Mouse (Mus musculus) forebrain, postnatal 0 days (tissue): ENCODE results near the gene Rb1. TPM values are rescaled to one million over a fixed set of nuclear protein-coding genes. Genes with fewer than 3 reads are reported as not detected.
A peak's percentile ranks its signal among the peaks of the same experiment; 100 is the strongest.

Experiments used
- ATAC-seq: fragments of 200-750 bp; cut with Nextera tagmentation; 2 replicates; pipeline ENCODE4 v1.8.0; 2017; ENCODE audit warnings: mild to moderate bottlenecking, moderate library complexity
- DNase-seq: peaks from one replicate; pipeline ENCODE4 v3.0.0-alpha.2; 2015
- H3K27ac ChIP-seq: fragments of 300-500 bp; sonication (generic); 2 replicates; pipeline ENCODE4 v1.5.1; 2014; ENCODE audit warnings: low read depth, mild to moderate bottlenecking, antibody characterized with exemption, low read length, moderate library complexity, mixed read lengths
- H3K27me3 ChIP-seq: fragments of 300-500 bp; sonication (generic); 2 replicates; pipeline ENCODE4 v1.6.1; 2014; ENCODE audit warnings: mild to moderate bottlenecking, low read length, mixed read lengths; ENCODE audit not compliant: insufficient read depth
- H3K36me3 ChIP-seq: fragments of 300-500 bp; sonication (generic); 2 replicates; pipeline ENCODE4 v1.6.1; 2014; ENCODE audit warnings: mild to moderate bottlenecking, moderate library complexity; ENCODE audit not compliant: insufficient read depth
- H3K4me1 ChIP-seq: fragments of 300-500 bp; sonication (generic); 2 replicates; pipeline ENCODE4 v1.6.1; 2014; ENCODE audit warnings: antibody characterized with exemption; ENCODE audit not compliant: insufficient read depth
- H3K4me2 ChIP-seq: fragments of 300-500 bp; sonication (generic); 2 replicates; pipeline ENCODE4 v1.6.1; 2014; ENCODE audit warnings: low read depth, mild to moderate bottlenecking, moderate library complexity
- H3K4me3 ChIP-seq: fragments of 300-500 bp; sonication (generic); 2 replicates; pipeline ENCODE4 v1.5.1; 2014; ENCODE audit warnings: low read depth, low read length, mixed read lengths
- H3K9ac ChIP-seq: fragments of 300-500 bp; sonication (generic); 2 replicates; pipeline ENCODE4 v1.6.1; 2014; ENCODE audit warnings: mild to moderate bottlenecking
- H3K9me3 ChIP-seq: fragments of 300-500 bp; sonication (generic); 2 replicates; pipeline ENCODE4 v1.6.1; 2016; ENCODE audit warnings: low read length
- CTCF ChIP-seq: sonication (generic); IDR thresholded peaks from 2 replicates; pipeline ENCODE4 v1.5.1; 2016; ENCODE audit warnings: antibody characterized with exemption, control low read depth, low read depth
- WGBS: fragments of 180-500 bp; shearing (Covaris S2); extraction: QIAGEN DNeasy Blood & Tissue Kit; methylation state at CpG from one replicate; pipeline ENCODE4 v1.1.7; 2014; 5-methylcytosine and 5-hydroxymethylcytosine counted together
- polyA plus RNA-seq: library from polyadenylated mRNA; unstranded; fragments of >200 nt; fragmentation: Nextera tagmentation; extraction: Ambion mirVana; gene quantifications from 2 replicates; pipeline ENCODE4 v1.2.1, GENCODE M21; 2015
- total RNA-seq: library from RNA; depleted of rRNA; stranded (reverse); fragments of >200 nt; gene quantifications from 2 replicates; pipeline ENCODE4 v1.2.3, GENCODE M21; 2014

Rb1 gene
- total and polyA plus RNA-seq, 2 experiments from 2014 or later = 20.6 to 37.9 TPM

DNA sequence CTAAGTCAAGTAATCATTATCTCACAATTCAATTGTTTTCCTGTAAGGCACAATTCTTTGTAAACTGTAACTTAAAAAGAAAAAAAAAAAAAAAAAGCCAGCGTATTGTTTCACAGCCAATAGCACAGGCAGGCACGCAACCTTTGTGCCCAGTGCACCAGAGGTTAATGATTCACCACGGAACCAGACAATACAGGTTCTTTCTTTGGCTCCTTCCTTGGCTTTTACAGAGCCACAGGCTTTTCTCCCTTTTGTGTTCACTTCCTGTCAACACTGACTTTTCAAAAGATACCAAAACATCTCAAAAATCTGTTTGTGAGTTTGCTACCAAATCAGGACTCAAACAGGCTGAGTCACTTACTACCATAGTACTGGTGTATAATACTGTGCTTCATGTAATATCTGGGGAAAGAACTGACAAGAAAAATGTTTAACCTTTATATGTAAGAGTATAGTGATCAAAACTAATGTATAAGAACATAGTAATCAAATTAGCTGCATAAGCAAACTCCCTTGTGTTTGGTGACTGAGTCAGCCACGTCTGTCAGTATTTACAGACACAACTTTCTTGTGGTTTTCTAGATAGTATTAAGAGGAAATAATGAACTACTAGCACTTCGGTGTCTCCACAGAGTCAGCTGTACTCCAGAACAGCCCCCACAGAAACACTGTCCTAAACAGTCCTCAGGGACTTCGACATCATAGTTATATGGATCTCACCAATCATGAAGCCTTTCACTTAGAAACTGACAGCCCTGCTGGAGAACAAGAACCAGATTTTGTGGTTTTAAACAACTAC lies 72.0 kb downstream of the Rb1 start:
- H3K9ac ChIP-seq = no peak overlapping the region
- H3K4me1 ChIP-seq = no peaks in the 10 kb centered on the region
- WGBS = 57% methylated on average over 6 of the region's 6 CpGs
- H3K4me2 ChIP-seq = no peak overlapping the region
- no peak overlapping the region for H3K27ac ChIP-seq
- H3K36me3 ChIP-seq = no peaks in the 10 kb centered on the region
- H3K9me3 ChIP-seq = no peaks in the 10 kb centered on the region
- H3K27me3 ChIP-seq = no peaks in the 10 kb centered on the region
- DNase-seq (no peak), ATAC-seq (no peak)
- no peak overlapping the region for H3K4me3 ChIP-seq
- no peak for TF ChIP-seq CTCF

DNA sequence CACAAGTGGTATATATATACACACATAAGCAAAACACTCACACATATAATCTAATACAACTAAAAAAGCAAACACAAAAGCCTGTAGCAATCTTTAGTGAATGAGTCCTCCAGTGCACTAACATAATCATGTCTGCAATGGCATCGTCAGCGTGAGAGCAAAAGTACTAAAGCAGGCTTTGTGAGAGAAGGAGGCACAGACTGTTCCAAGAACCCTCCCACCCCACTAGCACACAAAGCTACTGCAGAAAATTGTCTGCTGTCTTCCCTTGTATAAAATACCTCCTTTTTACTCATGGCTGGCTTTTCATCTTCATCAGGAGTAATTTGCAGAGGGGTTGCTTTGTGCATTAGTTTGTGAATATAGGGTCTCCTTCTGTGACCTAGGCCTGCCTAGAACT lies 73.3 kb downstream of the Rb1 start:
- TF ChIP-seq CTCF = no peak
- Histone ChIP-seq H3K9ac (no peak overlapping the region), H3K4me1 (no peaks in the 10 kb centered on the region), H3K36me3 (no peaks in the 10 kb centered on the region), H3K9me3 (no peaks in the 10 kb centered on the region), H3K4me3 (no peak overlapping the region), H3K27ac (no peak overlapping the region), H3K27me3 (no peaks in the 10 kb centered on the region), H3K4me2 (no peak overlapping the region)
- 45% methylated on average over 2 of the region's 2 CpGs for WGBS
- DNase-seq (no peak), ATAC-seq (no peak)

DNA sequence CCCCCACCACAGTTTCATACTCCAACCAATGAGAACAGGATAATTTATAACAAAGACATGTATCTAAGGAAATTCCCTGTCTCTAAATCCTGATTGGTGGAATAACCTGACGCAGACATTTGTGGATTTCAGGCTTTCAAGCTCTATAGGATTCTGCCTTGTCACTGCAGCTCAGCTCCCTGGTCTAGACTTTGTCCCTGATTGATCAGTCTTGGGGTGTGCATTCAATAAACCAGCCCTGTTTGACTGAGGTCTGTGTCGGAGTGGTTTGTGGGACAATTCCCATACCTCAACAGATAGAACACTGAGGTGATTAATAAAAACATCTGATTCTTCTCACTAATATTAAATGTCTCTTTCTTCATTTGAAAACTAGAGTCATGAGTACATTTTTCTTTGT lies 75.6 kb downstream of the Rb1 start:
- ATAC-seq (no peak), DNase-seq (no peak)
- Histone ChIP-seq H3K9me3 (no peaks in the 10 kb centered on the region), H3K27me3 (no peaks in the 10 kb centered on the region), H3K4me1 (no peaks in the 10 kb centered on the region), H3K4me2 (no peak overlapping the region), H3K27ac (no peak overlapping the region), H3K36me3 (no peaks in the 10 kb centered on the region), H3K4me3 (no peak overlapping the region), H3K9ac (no peak overlapping the region)
- TF ChIP-seq CTCF = no peak
- WGBS = 95% methylated on average over 2 of the region's 2 CpGs

DNA sequence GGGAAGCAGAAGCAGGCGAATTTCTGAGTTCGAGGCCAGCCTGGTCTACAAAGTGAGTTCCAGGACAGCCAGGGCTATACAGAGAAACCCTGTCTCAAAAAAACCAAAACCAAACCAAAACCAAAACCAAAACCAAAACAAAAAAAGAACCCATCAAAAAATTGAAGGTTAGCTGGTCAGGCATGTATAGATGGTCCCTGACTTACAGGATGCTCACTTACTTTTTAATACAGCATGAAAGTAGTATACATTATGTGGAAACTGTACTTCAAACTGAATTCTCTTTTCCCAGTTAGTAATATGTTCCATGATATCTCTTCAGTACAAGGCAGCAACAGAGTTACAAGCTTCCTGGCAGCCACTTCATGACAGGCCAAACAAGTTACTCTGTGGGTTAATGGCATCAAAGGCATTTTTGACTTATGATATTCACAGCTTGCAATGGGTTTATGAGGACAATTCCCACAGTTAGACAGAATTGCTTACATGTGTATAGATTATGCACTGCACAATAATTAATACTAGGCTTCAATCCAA lies 81.5 kb downstream of the Rb1 start:
- Histone ChIP-seq H3K4me3 (no peak overlapping the region), H3K4me2 (no peak overlapping the region), H3K9ac (no peak overlapping the region), H3K9me3 (no peaks in the 10 kb centered on the region), H3K27me3 (no peaks in the 10 kb centered on the region), H3K36me3 (no peaks in the 10 kb centered on the region), H3K4me1 (no peaks in the 10 kb centered on the region), H3K27ac (no peak overlapping the region)
- ATAC-seq = no peak
- WGBS = 94% methylated on average over 2 of the region's 2 CpGs
- no peak for TF ChIP-seq CTCF
- DNase-seq = no peak

DNA sequence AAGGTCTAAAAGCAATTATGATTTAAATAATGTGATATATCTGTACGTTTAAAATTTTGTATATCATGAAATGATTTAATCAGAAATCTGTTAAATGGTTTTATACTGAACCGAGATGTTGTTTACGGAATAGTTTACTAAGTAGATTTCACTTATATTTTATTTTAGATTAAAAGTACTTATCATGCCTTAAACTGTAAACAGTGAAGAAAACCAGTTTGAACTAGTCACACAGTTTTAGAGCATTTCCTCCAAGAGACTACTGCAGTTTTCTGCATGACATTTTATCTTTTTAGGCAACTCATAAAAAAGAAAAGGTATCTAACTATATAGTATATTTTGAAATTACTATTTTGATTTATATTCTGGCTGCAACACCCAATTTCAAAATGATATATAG lies 85.8 kb downstream of the Rb1 start:
- Histone ChIP-seq H3K4me2 (no peak overlapping the region), H3K36me3 (no peaks in the 10 kb centered on the region), H3K4me1 (peaks cover 6% of the 10 kb centered on the region; the same call in 1 of the 2 replicates), H3K27ac (no peak overlapping the region), H3K4me3 (no peak overlapping the region), H3K9ac (no peak overlapping the region), H3K9me3 (no peaks in the 10 kb centered on the region), H3K27me3 (no peaks in the 10 kb centered on the region)
- DNase-seq = no peak
- TF ChIP-seq CTCF = no peak
- WGBS = 47% methylated on average over 3 of the region's 3 CpGs
- no peak for ATAC-seq

DNA sequence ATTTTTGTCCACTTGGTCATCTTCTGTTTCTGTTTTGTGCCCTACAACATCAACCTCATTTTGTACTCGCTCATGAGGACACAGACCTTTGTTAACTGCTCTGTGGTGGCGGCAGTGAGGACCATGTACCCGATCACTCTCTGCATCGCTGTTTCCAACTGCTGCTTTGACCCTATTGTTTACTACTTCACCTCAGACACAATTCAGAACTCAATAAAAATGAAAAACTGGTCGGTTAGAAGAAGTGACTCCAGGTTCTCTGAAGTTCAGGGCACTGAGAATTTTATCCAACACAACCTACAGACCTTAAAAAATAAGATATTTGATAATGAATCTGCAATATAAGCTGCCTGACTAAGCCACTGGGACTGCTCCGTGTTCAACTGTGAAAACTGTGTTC lies 86.3 kb downstream of the Rb1 start:
- ATAC-seq (no peak), DNase-seq (peak; percentile 26)
- Histone ChIP-seq H3K9ac (peak overlapping the region; percentile 42), H3K4me3 (peak overlapping the region; percentile 36), H3K27ac (no peak overlapping the region), H3K9me3 (no peaks in the 10 kb centered on the region), H3K36me3 (no peaks in the 10 kb centered on the region), H3K4me1 (peaks cover 6% of the 10 kb centered on the region; the same call in 1 of the 2 replicates), H3K4me2 (peak overlapping the region; percentile 51), H3K27me3 (no peaks in the 10 kb centered on the region)
- 5% methylated on average over 6 of the region's 6 CpGs for WGBS
- TF ChIP-seq CTCF = no peak

DNA sequence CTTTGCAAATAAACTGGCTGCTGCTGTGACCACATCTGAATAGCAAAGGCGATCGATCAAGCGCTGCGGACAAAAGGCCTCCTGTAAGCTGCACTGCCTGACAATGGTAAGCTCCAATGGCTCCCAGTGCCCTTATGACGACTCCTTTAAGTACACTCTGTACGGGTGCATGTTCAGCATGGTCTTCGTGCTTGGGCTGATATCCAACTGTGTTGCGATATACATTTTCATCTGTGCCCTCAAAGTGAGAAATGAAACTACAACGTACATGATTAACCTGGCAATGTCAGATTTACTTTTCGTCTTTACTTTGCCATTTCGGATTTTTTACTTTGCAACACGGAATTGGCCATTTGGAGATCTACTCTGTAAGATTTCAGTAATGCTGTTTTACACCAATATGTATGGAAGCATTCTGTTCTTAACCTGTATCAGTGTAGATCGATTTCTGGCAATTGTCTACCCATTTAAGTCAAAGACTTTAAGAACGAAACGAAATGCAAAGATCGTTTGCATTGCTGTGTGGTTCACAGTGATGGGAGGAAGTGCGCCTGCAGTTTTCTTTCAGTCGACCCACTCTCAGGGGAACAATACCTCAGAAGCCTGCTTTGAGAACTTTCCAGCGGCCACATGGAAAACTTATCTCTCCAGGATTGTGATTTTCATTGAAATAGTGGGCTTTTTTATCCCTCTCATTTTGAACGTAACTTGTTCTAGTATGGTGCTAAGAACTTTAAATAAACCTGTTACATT lies 86.9 kb downstream of the Rb1 start:
- H3K4me3 ChIP-seq = peak overlapping the region; percentile 36
- 4% methylated on average over 20 of the region's 20 CpGs for WGBS
- peaks cover 6% of the 10 kb centered on the region; the same call in 1 of the 2 replicates for H3K4me1 ChIP-seq
- H3K4me2 ChIP-seq = peak overlapping the region; percentile 51
- ATAC-seq (peak; percentile 70), DNase-seq (peak; percentile 50)
- H3K27ac ChIP-seq = peak overlapping the region; percentile 62
- H3K27me3 ChIP-seq = no peaks in the 10 kb centered on the region
- no peaks in the 10 kb centered on the region for H3K9me3 ChIP-seq
- peak overlapping the region; percentile 42 for H3K9ac ChIP-seq
- no peaks in the 10 kb centered on the region for H3K36me3 ChIP-seq
- TF ChIP-seq CTCF = no peak
